In the genomic region with DNA sequence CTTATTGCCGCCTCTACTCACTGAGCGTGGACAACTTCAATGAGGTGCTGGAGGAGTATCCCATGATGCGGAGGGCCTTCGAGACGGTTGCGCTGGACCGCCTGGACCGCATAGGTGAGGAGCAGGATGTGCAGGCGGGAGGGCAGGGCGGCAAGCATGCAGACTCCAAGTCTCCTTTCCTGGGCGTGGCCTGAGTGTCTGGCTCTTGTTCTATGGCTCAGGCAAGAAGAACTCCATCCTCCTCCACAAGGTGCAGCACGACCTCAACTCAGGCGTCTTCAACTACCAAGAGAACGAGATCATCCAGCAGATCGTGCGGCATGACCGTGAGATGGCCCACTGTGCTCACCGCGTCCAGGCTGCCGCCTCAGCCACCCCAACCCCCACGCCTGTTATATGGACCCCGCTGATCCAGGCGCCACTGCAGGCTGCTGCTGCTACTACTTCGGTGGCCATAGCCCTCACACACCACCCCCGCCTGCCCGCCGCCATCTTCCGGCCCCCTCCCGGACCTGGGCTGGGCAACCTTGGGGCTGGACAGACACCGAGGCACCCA, we compare ENCODE assay signal across 9 mouse cellular contexts. TPM values are rescaled to one million over a fixed set of nuclear protein-coding genes. Genes with fewer than 3 reads are reported as not detected.
DNase-seq lines count a peak whose midpoint lies in the region; ATAC-seq and TF ChIP-seq lines count a peak whose summit lies in the region.
"Had no signal": no experiment of that assay in that cellular context is flagged by ENCODE, and none has a peak within 500 bp of the region (broad histone marks: within the 10 kb centered on the region; RNA-seq: fewer than 3 reads in every experiment).

No protein-coding gene starts in this region.

- H3K36me3 ChIP-seq in kidney, adult 2 months (ENCODE audit: control insufficient read depth, insufficient read depth, low read length): no peaks in the 10 kb centered on the region
- no peaks in the 10 kb centered on the region for H3K36me3 ChIP-seq in ES-E14 (ENCODE audit: control insufficient read depth, insufficient read depth, low read length, poor library complexity, severe bottlenecking)
- H3K36me3 ChIP-seq in embryonic facial prominence, embryonic 15.5 days: no peaks in the 10 kb centered on the region
- no peaks in the 10 kb centered on the region for H3K36me3 ChIP-seq in limb, embryonic 11.5 days (ENCODE audit: control insufficient read depth, insufficient read depth, low read length)

- H3K4me3 ChIP-seq in kidney, adult 2 months (ENCODE audit: insufficient read depth, low read depth, low read length): no peak overlapping the region
- peak overlapping the region; percentile 60 to 62 for H3K4me3 ChIP-seq in ES-E14 (ENCODE audit: insufficient read depth in 1 of 2, low read depth in 1 of 2, low read length in 2 of 2, poor library complexity in 1 of 2, severe bottlenecking in 1 of 2)
- H3K4me3 ChIP-seq in embryonic facial prominence, embryonic 15.5 days (replicated peaks): peak overlapping the region; percentile 7; the same call in 1 of the 2 replicates
- peak overlapping the region; percentile 20 for H3K4me3 ChIP-seq in limb, embryonic 11.5 days (ENCODE audit: low read depth, low read length)

- peak overlapping the region; percentile 25 for H3K4me2 ChIP-seq in embryonic facial prominence, embryonic 15.5 days (replicated peaks)
- peak overlapping the region; percentile 63 for H3K4me2 ChIP-seq in limb, embryonic 11.5 days (ENCODE audit: low read depth, severe bottlenecking)

- H3K4me1 ChIP-seq in kidney, adult 2 months (ENCODE audit: control insufficient read depth, insufficient read depth, low read length): no peaks in the 10 kb centered on the region
- H3K4me1 ChIP-seq in ES-E14 (ENCODE audit: control insufficient read depth in 2 of 2, insufficient read depth in 2 of 2, low read length in 2 of 2, poor library complexity in 1 of 2): peaks cover 0 to 2% of the 10 kb centered on the region in 2 experiments; a peak in 1 of 4 replicates
- H3K4me1 ChIP-seq in embryonic facial prominence, embryonic 15.5 days: peaks cover 9% of the 10 kb centered on the region; the same call in 1 of the 2 replicates
- H3K4me1 ChIP-seq in limb, embryonic 11.5 days (ENCODE audit: control insufficient read depth, insufficient read depth, low read length): peaks cover 11% of the 10 kb centered on the region

- ATAC-seq in embryonic facial prominence, embryonic 15.5 days (ENCODE audit: insufficient number of reproducible peaks, low FRiP score, low TSS enrichment, low read depth): no peak
- ATAC-seq in limb, embryonic 11.5 days (ENCODE audit: insufficient number of reproducible peaks, low FRiP score, low TSS enrichment, low read depth): 0 out of 2 replicates have a peak, but pooled peaks have one; percentile 8

- no peaks in the 10 kb centered on the region for H3K9me3 ChIP-seq in ES-E14 (ENCODE audit: control insufficient read depth, insufficient read depth, low read depth, low read length)
- H3K9me3 ChIP-seq in embryonic facial prominence, embryonic 15.5 days (replicated peaks): no peaks in the 10 kb centered on the region
- H3K9me3 ChIP-seq in limb, embryonic 11.5 days (ENCODE audit: control insufficient read depth, low read length): no peaks in the 10 kb centered on the region

- in situ Hi-C loops in ES-E14 (cut with MboI; ENCODE audit: low sequenced_read_pairs in 2 of 2, unreplicated experiment in 2 of 2): no loop called here

- DNase-seq in kidney, adult 2 months: peak; percentile 1
- no peak for DNase-seq in kidney, adult 18-20 months
- DNase-seq in ES-E14 (ENCODE audit: low read depth, low spot score) (no peak), adipocyte (ENCODE audit: low spot score) (no peak)
- DNase-seq in limb, embryonic 11.5 days (ENCODE audit: low spot score): peak; percentile 55
- DNase-seq in spleen, postnatal 14 days (ENCODE audit: low spot score in 2 of 2): no peak
- no peak for DNase-seq in thymus, postnatal 0 days (ENCODE audit: low spot score)
- DNase-seq: gastrocnemius, postnatal 36 days had no signal

- TF ChIP-seq CTCF in kidney, adult 2 months (conservative IDR thresholded peaks at IDR 0.05; ENCODE audit: insufficient read depth, insufficient read length, low read depth, low read length): no peak

- H3K27ac ChIP-seq in kidney, adult 2 months (ENCODE audit: insufficient read depth, low read depth, low read length): no peak overlapping the region
- H3K27ac ChIP-seq in ES-E14 (ENCODE audit: insufficient read depth, low read depth, low read length, poor library complexity, severe bottlenecking): no peak overlapping the region
- H3K27ac ChIP-seq in embryonic facial prominence, embryonic 15.5 days (replicated peaks): no peak overlapping the region
- no peak overlapping the region for H3K27ac ChIP-seq in limb, embryonic 11.5 days (replicated peaks; ENCODE audit: low read depth, low read length)

- peak overlapping the region; percentile 29; the same call in 1 of the 2 replicates for H3K9ac ChIP-seq in ES-E14 (ENCODE audit: insufficient read depth, low read depth, low read length, poor library complexity, severe bottlenecking)
- no peak overlapping the region for H3K9ac ChIP-seq in embryonic facial prominence, embryonic 15.5 days
- peak overlapping the region; percentile 38; the same call in 1 of the 2 replicates for H3K9ac ChIP-seq in limb, embryonic 11.5 days (ENCODE audit: low read length)

- WGBS in kidney, adult 2 months: 17% methylated on average over 30 of the region's 30 CpGs
- WGBS in embryonic facial prominence, embryonic 15.5 days: 28% methylated on average over 30 of the region's 30 CpGs
- WGBS in limb, embryonic 11.5 days: 14% methylated on average over 30 of the region's 30 CpGs

- no peak for TF ChIP-seq POLR2A in kidney, adult 2 months (IDR thresholded peaks at IDR 0.05; ENCODE audit: low read depth, low read length)

- H3K27me3 ChIP-seq in kidney, adult 2 months (replicated peaks; ENCODE audit: control insufficient read depth, insufficient read depth, low read length): 0 out of 2 replicates have a peak, but pooled peaks cover 2% of the 10 kb centered on the region
- H3K27me3 ChIP-seq in embryonic facial prominence, embryonic 15.5 days: peaks cover 8% of the 10 kb centered on the region
- H3K27me3 ChIP-seq in limb, embryonic 11.5 days (ENCODE audit: control insufficient read depth, insufficient read depth, low read length): no peaks in the 10 kb centered on the region

TF ChIP-seq in ES-E14, 5 proteins besides CTCF, POLR2A, EP300 and RAD21:
- TF ChIP-seq CHD2 (IDR thresholded peaks at IDR 0.05; ENCODE audit: low read depth, low read length) (no peak), MAFK (IDR thresholded peaks at IDR 0.05; ENCODE audit: insufficient read depth, low read depth, low read length) (no peak), ZNF384 (IDR thresholded peaks at IDR 0.05; ENCODE audit: low read depth, low read length) (no peak), HCFC1 (IDR thresholded peaks at IDR 0.05; ENCODE audit: borderline replicate concordance, insufficient read depth, low read length) (no peak), ZC3H11A (IDR thresholded peaks at IDR 0.05; ENCODE audit: borderline replicate concordance, low read depth, low read length) (no peak)

RNA-seq across cellular contexts. Expression of a gene that starts 35.9 kb away (rescaled TPM):
- 0.25 and 0.30 TPM in 2 replicates for polyA plus RNA-seq in kidney, adult 2 months (2012; rRNA removed)
- 0.21 and 0.22 TPM in 2 replicates for total RNA-seq in ES-E14 (2012; rRNA removed)
- 0.28 and 0.41 TPM in 2 replicates for polyA plus RNA-seq in embryonic facial prominence, embryonic 15.5 days (2015; fragmentation: Nextera tagmentation; extraction: Ambion mirVana)
- polyA plus RNA-seq in limb, embryonic 11.5 days (2014; fragmentation: Nextera tagmentation; extraction: Ambion mirVana): 0.30 and 0.35 TPM in 2 replicates
- polyA plus RNA-seq in thymus, postnatal 0 days (2015; fragmentation: Nextera tagmentation; extraction: Ambion mirVana): 0.17 and 0.22 TPM in 2 replicates

Comparison
In these comparisons a context has a peak if more than half of its experiments do, and no peak if none do; other contexts are left out.
1. DNase-seq: peak in kidney, adult 2 months (single experiment) and limb, embryonic 11.5 days (single experiment); none in kidney, adult 18-20 months (single experiment), ES-E14 (single experiment), adipocyte (single experiment), spleen, postnatal 14 days (0 of 2) and thymus, postnatal 0 days (single experiment).